Mouse (Mus musculus) ES-Bruce4 (cell line): ENCODE measurements around the gene Dus3l.

Experiments used
- CTCF ChIP-seq: IDR thresholded peaks from one replicate; pipeline ENCODE4 v1.8.1; 2011; ENCODE audit warnings: low read depth, low read length
- EP300 ChIP-seq: IDR thresholded peaks from 2 replicates; pipeline ENCODE4 v1.6.1; 2011; ENCODE audit warnings: low read depth, low read length; ENCODE audit not compliant: insufficient read depth

DNA sequence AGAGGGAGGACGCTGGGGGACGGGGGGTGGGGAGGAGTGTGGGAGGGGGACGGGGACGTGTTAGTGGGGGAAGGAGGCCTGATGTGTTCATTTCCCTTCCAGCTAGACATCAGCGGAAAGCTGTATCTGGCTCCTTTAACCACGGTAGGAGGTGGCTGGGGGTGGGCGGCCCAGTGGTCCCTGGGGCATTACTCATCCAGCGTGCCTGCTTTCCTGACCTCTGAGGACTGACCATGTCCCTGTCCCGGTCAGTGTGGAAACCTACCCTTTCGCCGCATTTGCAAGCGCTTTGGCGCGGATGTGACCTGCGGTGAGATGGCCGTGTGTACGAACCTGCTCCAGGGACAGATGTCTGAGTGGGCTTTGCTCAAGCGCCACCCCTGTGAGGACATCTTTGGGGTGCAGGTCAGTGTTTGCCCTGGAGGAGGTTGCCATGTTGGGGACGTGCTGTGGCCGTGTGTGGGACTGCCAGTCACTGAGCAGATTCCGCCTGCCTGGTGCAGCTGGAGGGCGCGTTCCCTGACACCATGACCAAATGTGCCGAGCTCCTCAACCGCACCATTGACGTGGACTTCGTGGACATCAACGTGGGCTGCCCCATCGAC lies 3.1 kb downstream of the Dus3l start:
- no peak for TF ChIP-seq CTCF
- no peak for TF ChIP-seq EP300
